Mouse (Mus musculus) midbrain, embryonic 10.5 days (tissue): Measurements from ENCODE around the gene Pdgfa. TPM values are rescaled to one million over a fixed set of nuclear protein-coding genes. Genes with fewer than 3 reads are reported as not detected.

Experiments used
- DNase-seq: peaks from one replicate; pipeline ENCODE4 v3.0.0-alpha.2; 2017; ENCODE audit warnings: low spot score
- H3K27ac ChIP-seq: fragments of 300-500 bp; sonication (generic); replicated peaks from 2 replicates; pipeline ENCODE4 v1.5.1; 2016; ENCODE audit warnings: mild to moderate bottlenecking
- H3K27me3 ChIP-seq: fragments of 300-500 bp; sonication (generic); 2 replicates; pipeline ENCODE4 v1.6.1; 2016; ENCODE audit warnings: low read depth, mild to moderate bottlenecking; ENCODE audit not compliant: poor library complexity, severe bottlenecking
- H3K36me3 ChIP-seq: fragments of 300-500 bp; sonication (generic); 2 replicates; pipeline ENCODE4 v1.6.1; 2016; ENCODE audit warnings: mild to moderate bottlenecking, moderate library complexity
- H3K4me1 ChIP-seq: fragments of 300-500 bp; sonication (generic); 2 replicates; pipeline ENCODE4 v1.6.1; 2016
- H3K4me3 ChIP-seq: fragments of 300-500 bp; sonication (generic); 2 replicates; pipeline ENCODE4 v1.5.1; 2016; ENCODE audit warnings: mild to moderate bottlenecking, moderate library complexity
- H3K9me3 ChIP-seq: fragments of 300-500 bp; sonication (generic); replicated peaks from 2 replicates; pipeline ENCODE4 v1.6.1; 2016; ENCODE audit warnings: mild to moderate bottlenecking
- WGBS: fragments of 180-500 bp; shearing (Covaris S2); methylation state at CpG from one replicate; pipeline ENCODE4 v1.1.7; 2016; 5-methylcytosine and 5-hydroxymethylcytosine counted together
- polyA plus RNA-seq: library from polyadenylated mRNA; unstranded; fragments of >200 nt; fragmentation: Nextera tagmentation; extraction: Ambion mirVana; gene quantifications from 2 replicates; pipeline ENCODE4 v1.2.1, GENCODE M21; 2016

Pdgfa gene
- polyA plus RNA-seq, 1 experiment from 2014 or later, result 6.8 TPM

GRCm38 (mm10) chr5:138945011-138945410 lies 52.2 kb downstream of the Pdgfa start:
- Histone ChIP-seq H3K27me3 (no peaks in the 10 kb centered on the region), H3K4me3 (no peak overlapping the region), H3K9me3 (no peaks in the 10 kb centered on the region), H3K27ac (no peak overlapping the region), H3K36me3 (no peaks in the 10 kb centered on the region), H3K4me1 (peaks cover 13% of the 10 kb centered on the region)
- DNase-seq, result no peak
- 89% methylated on average over 3 of the region's 3 CpGs for WGBS

- Histone ChIP-seq H3K9me3 (no peaks in the 10 kb centered on the region), H3K27ac (no peak overlapping the region), H3K36me3 (no peaks in the 10 kb centered on the region), H3K4me1 (peaks cover 12% of the 10 kb centered on the region), H3K27me3 (no peaks in the 10 kb centered on the region), H3K4me3 (no peak overlapping the region)
- no peak for DNase-seq
- 86% methylated on average over 7 of the region's 7 CpGs for WGBS
Observed at GRCm38 (mm10) chr5:138944551-138944950, 52.6 kb downstream of the Pdgfa start.

- Histone ChIP-seq H3K9me3 (no peaks in the 10 kb centered on the region), H3K27ac (no peak overlapping the region), H3K4me1 (no peaks in the 10 kb centered on the region), H3K4me3 (no peak overlapping the region), H3K27me3 (no peaks in the 10 kb centered on the region), H3K36me3 (no peaks in the 10 kb centered on the region)
- 83% methylated on average over 8 of the region's 8 CpGs for WGBS
- DNase-seq, result no peak
Observed at GRCm38 (mm10) chr5:138941842-138942241, 55.3 kb downstream of the Pdgfa start.

- Histone ChIP-seq H3K36me3 (no peaks in the 10 kb centered on the region), H3K4me1 (no peaks in the 10 kb centered on the region), H3K4me3 (no peak overlapping the region), H3K27ac (no peak overlapping the region), H3K27me3 (no peaks in the 10 kb centered on the region), H3K9me3 (no peaks in the 10 kb centered on the region)
- DNase-seq, result no peak
- WGBS, result 85% methylated on average over 4 of the region's 4 CpGs
Observed at GRCm38 (mm10) chr5:138940576-138940975, 56.6 kb downstream of the Pdgfa start.

- no peak overlapping the region for H3K27ac ChIP-seq
- WGBS, result 67% methylated on average over 3 of the region's 3 CpGs
Observed at GRCm38 (mm10) chr5:138938572-138939163, 58.5 kb downstream of the Pdgfa start.

GRCm38 (mm10) chr5:138936399-138937089 lies 60.6 kb downstream of the Pdgfa start:
- 85% methylated on average over 8 of the region's 8 CpGs for WGBS
- H3K36me3 ChIP-seq, result no peaks in the 10 kb centered on the region
- peaks cover 26% of the 10 kb centered on the region for H3K27me3 ChIP-seq
- H3K27ac ChIP-seq, result no peak overlapping the region
- no peak overlapping the region for H3K4me3 ChIP-seq
- H3K9me3 ChIP-seq, result no peaks in the 10 kb centered on the region
- no peak for DNase-seq
- peaks cover 17% of the 10 kb centered on the region for H3K4me1 ChIP-seq

More at GRCm38 (mm10) chr5:138938572-138939163, 58.5 kb downstream of the Pdgfa start:
- DNase-seq, result no peak
- Histone ChIP-seq H3K9me3 (no peaks in the 10 kb centered on the region), H3K4me3 (no peak overlapping the region), H3K36me3 (no peaks in the 10 kb centered on the region), H3K4me1 (no peaks in the 10 kb centered on the region), H3K27me3 (peaks cover 5% of the 10 kb centered on the region)

- H3K36me3 ChIP-seq, result no peaks in the 10 kb centered on the region
- H3K4me3 ChIP-seq, result no peak overlapping the region
- 75% methylated on average over 6 of the region's 6 CpGs for WGBS
- peaks cover 43% of the 10 kb centered on the region for H3K27me3 ChIP-seq
- no peak overlapping the region for H3K27ac ChIP-seq
- no peaks in the 10 kb centered on the region for H3K9me3 ChIP-seq
- no peak for DNase-seq
- peaks cover 25% of the 10 kb centered on the region for H3K4me1 ChIP-seq
Observed at GRCm38 (mm10) chr5:138934540-138934939, 62.6 kb downstream of the Pdgfa start.

GRCm38 (mm10) chr5:138932460-138933432 lies 64.4 kb downstream of the Pdgfa start:
- DNase-seq, result peak; percentile 29
- Histone ChIP-seq H3K27ac (peak overlapping the region; percentile 73), H3K36me3 (no peaks in the 10 kb centered on the region), H3K27me3 (peaks cover 43% of the 10 kb centered on the region), H3K4me3 (peak overlapping the region; percentile 36), H3K4me1 (peaks cover 25% of the 10 kb centered on the region), H3K9me3 (no peaks in the 10 kb centered on the region)
- WGBS, result 12% methylated on average over 18 of the region's 18 CpGs

GRCm38 (mm10) chr5:138931836-138932235 lies 65.3 kb downstream of the Pdgfa start:
- no peak for DNase-seq
- Histone ChIP-seq H3K27me3 (peaks cover 43% of the 10 kb centered on the region), H3K4me1 (peaks cover 25% of the 10 kb centered on the region), H3K27ac (no peak overlapping the region), H3K9me3 (no peaks in the 10 kb centered on the region), H3K4me3 (peak overlapping the region; percentile 36; the same call in 1 of the 2 replicates), H3K36me3 (no peaks in the 10 kb centered on the region)
- WGBS, result 6% methylated on average over 13 of the region's 13 CpGs

GRCm38 (mm10) chr5:138929879-138930507 lies 67.2 kb downstream of the Pdgfa start:
- H3K27me3 ChIP-seq, result peaks cover 43% of the 10 kb centered on the region
- H3K27ac ChIP-seq, result 0 out of 2 replicates have a peak overlapping the region, but pooled peaks have one; percentile 7
- no peak overlapping the region for H3K4me3 ChIP-seq
- no peaks in the 10 kb centered on the region for H3K36me3 ChIP-seq
- no peak for DNase-seq
- H3K4me1 ChIP-seq, result peaks cover 25% of the 10 kb centered on the region
- no peaks in the 10 kb centered on the region for H3K9me3 ChIP-seq
- WGBS, result 78% methylated on average over 10 of the region's 10 CpGs
